Mouse (Mus musculus) hindbrain, embryonic 10.5 days (tissue): Measurements from ENCODE around the gene Sox18. TPM values are rescaled to one million over a fixed set of nuclear protein-coding genes. Genes with fewer than 3 reads are reported as not detected.
A peak's percentile ranks its signal among the peaks of the same experiment; 100 is the strongest.

Experiments
- DNase-seq: peaks from one replicate; pipeline ENCODE4 v3.0.0-alpha.2; 2017; ENCODE audit warnings: low spot score
- H3K27ac ChIP-seq: fragments of 300-500 bp; sonication (generic); 2 replicates; pipeline ENCODE4 v1.5.1; 2016; ENCODE audit warnings: mild to moderate bottlenecking, moderate library complexity
- H3K27me3 ChIP-seq: fragments of 300-500 bp; sonication (generic); 2 replicates; pipeline ENCODE4 v1.6.1; 2016; ENCODE audit warnings: mild to moderate bottlenecking; ENCODE audit not compliant: poor library complexity, insufficient read depth, severe bottlenecking
- H3K36me3 ChIP-seq: fragments of 300-500 bp; sonication (generic); 2 replicates; pipeline ENCODE4 v1.6.1; 2016; ENCODE audit warnings: mild to moderate bottlenecking, moderate library complexity
- H3K4me1 ChIP-seq: fragments of 300-500 bp; sonication (generic); replicated peaks from 2 replicates; pipeline ENCODE4 v1.6.1; 2016; ENCODE audit warnings: mild to moderate bottlenecking
- H3K4me3 ChIP-seq: fragments of 300-500 bp; sonication (generic); 2 replicates; pipeline ENCODE4 v1.5.1; 2016; ENCODE audit warnings: mild to moderate bottlenecking, moderate library complexity
- H3K9me3 ChIP-seq: fragments of 300-500 bp; sonication (generic); 2 replicates; pipeline ENCODE4 v1.6.1; 2016; ENCODE audit warnings: mild to moderate bottlenecking, moderate library complexity
- WGBS: fragments of 180-500 bp; shearing (Covaris S2); methylation state at CpG from one replicate; pipeline ENCODE4 v1.1.7; 2016; 5-methylcytosine and 5-hydroxymethylcytosine counted together
- polyA plus RNA-seq: library from polyadenylated mRNA; unstranded; fragments of >200 nt; fragmentation: Nextera tagmentation; extraction: Ambion mirVana; gene quantifications from 2 replicates; pipeline ENCODE4 v1.2.1, GENCODE M21; 2016

The Sox18 gene
- polyA plus RNA-seq, 1 experiment from 2014 or later, result 21.4 TPM

- DNase-seq, result peak; percentile 34
- Histone ChIP-seq H3K36me3 (peaks cover 45% of the 10 kb centered on the region), H3K4me1 (peaks cover 29% of the 10 kb centered on the region), H3K9me3 (no peaks in the 10 kb centered on the region), H3K27ac (0 out of 2 replicates have a peak overlapping the region, but pooled peaks have one; percentile 40), H3K4me3 (no peak overlapping the region), H3K27me3 (no peaks in the 10 kb centered on the region)
- 38% methylated on average over 17 of the region's 17 CpGs for WGBS
Measured at GRCm38 (mm10) chr2:181658930-181659555, 12.4 kb downstream of the Sox18 start.

- peaks cover 50% of the 10 kb centered on the region for H3K36me3 ChIP-seq
- H3K27me3 ChIP-seq, result no peaks in the 10 kb centered on the region
- H3K27ac ChIP-seq, result no peak overlapping the region
- DNase-seq, result no peak
- H3K9me3 ChIP-seq, result no peaks in the 10 kb centered on the region
- H3K4me3 ChIP-seq, result no peak overlapping the region
- 84% methylated on average over 7 of the region's 7 CpGs for WGBS
- H3K4me1 ChIP-seq, result peaks cover 29% of the 10 kb centered on the region
Measured at GRCm38 (mm10) chr2:181658528-181658927, 12.9 kb downstream of the Sox18 start.

- Histone ChIP-seq H3K4me3 (no peak overlapping the region), H3K27me3 (no peaks in the 10 kb centered on the region), H3K27ac (no peak overlapping the region), H3K4me1 (peaks cover 18% of the 10 kb centered on the region), H3K36me3 (peaks cover 61% of the 10 kb centered on the region), H3K9me3 (no peaks in the 10 kb centered on the region)
- DNase-seq, result no peak
- 80% methylated on average over 2 of the region's 2 CpGs for WGBS
Measured at GRCm38 (mm10) chr2:181657441-181657840, 14.0 kb downstream of the Sox18 start.

GRCm38 (mm10) chr2:181656734-181657133, 14.7 kb downstream of the Sox18 start, which contains the start of gene Gm29797:
Gene Gm29797, plus strand, starts transcription at chr2:181657034.
- 69% methylated on average over 3 of the region's 3 CpGs for WGBS
- H3K27ac ChIP-seq, result no peak within 1 kb of the TSS
- no peak for DNase-seq
- H3K27me3 ChIP-seq, result no peaks in the 10 kb centered on the region
- no peaks in the 10 kb centered on the region for H3K9me3 ChIP-seq
- peaks cover 18% of the 10 kb centered on the region for H3K4me1 ChIP-seq
- H3K4me3 ChIP-seq, result no peak within 1 kb of the TSS
- H3K36me3 ChIP-seq, result peaks cover 68% of the 10 kb centered on the region

GRCm38 (mm10) chr2:181653523-181653922, 17.9 kb downstream of the Sox18 start:
- no peak for DNase-seq
- H3K27me3 ChIP-seq, result no peaks in the 10 kb centered on the region
- peaks cover 96% of the 10 kb centered on the region for H3K36me3 ChIP-seq
- H3K27ac ChIP-seq, result no peak overlapping the region
- H3K4me1 ChIP-seq, result no peaks in the 10 kb centered on the region
- WGBS, result 94% methylated on average over 1 of the region's 1 CpGs
- no peak overlapping the region for H3K4me3 ChIP-seq
- no peaks in the 10 kb centered on the region for H3K9me3 ChIP-seq

GRCm38 (mm10) chr2:181653065-181653464, 18.4 kb downstream of the Sox18 start:
- Histone ChIP-seq H3K27ac (no peak overlapping the region), H3K27me3 (no peaks in the 10 kb centered on the region), H3K4me3 (no peak overlapping the region), H3K9me3 (no peaks in the 10 kb centered on the region), H3K4me1 (no peaks in the 10 kb centered on the region), H3K36me3 (peaks cover 99% of the 10 kb centered on the region)
- DNase-seq, result no peak

GRCm38 (mm10) chr2:181648926-181649325, 22.5 kb downstream of the Sox18 start:
- 96% methylated on average over 10 of the region's 10 CpGs for WGBS
- no peaks in the 10 kb centered on the region for H3K27me3 ChIP-seq
- no peak for DNase-seq
- H3K27ac ChIP-seq, result no peak overlapping the region
- H3K4me1 ChIP-seq, result no peaks in the 10 kb centered on the region
- H3K9me3 ChIP-seq, result no peaks in the 10 kb centered on the region
- no peak overlapping the region for H3K4me3 ChIP-seq
- peaks cover 100% of the 10 kb centered on the region for H3K36me3 ChIP-seq

GRCm38 (mm10) chr2:181646626-181647472, 24.6 kb downstream of the Sox18 start:
- H3K4me3 ChIP-seq, result no peak overlapping the region
- no peak overlapping the region for H3K27ac ChIP-seq
- WGBS, result 94% methylated on average over 6 of the region's 6 CpGs
- DNase-seq, result no peak
- peaks cover 99% of the 10 kb centered on the region for H3K36me3 ChIP-seq
- H3K9me3 ChIP-seq, result no peaks in the 10 kb centered on the region
- no peaks in the 10 kb centered on the region for H3K4me1 ChIP-seq
- no peaks in the 10 kb centered on the region for H3K27me3 ChIP-seq

GRCm38 (mm10) chr2:181645666-181646065, 25.8 kb downstream of the Sox18 start:
- H3K4me1 ChIP-seq, result no peaks in the 10 kb centered on the region
- DNase-seq, result no peak
- no peaks in the 10 kb centered on the region for H3K9me3 ChIP-seq
- peaks cover 99% of the 10 kb centered on the region for H3K36me3 ChIP-seq
- H3K27me3 ChIP-seq, result no peaks in the 10 kb centered on the region
- WGBS, result 93% methylated on average over 3 of the region's 3 CpGs
- no peak overlapping the region for H3K27ac ChIP-seq
- H3K4me3 ChIP-seq, result no peak overlapping the region

- Histone ChIP-seq H3K27me3 (no peaks in the 10 kb centered on the region), H3K27ac (no peak overlapping the region), H3K4me1 (no peaks in the 10 kb centered on the region), H3K36me3 (peaks cover 99% of the 10 kb centered on the region), H3K4me3 (no peak overlapping the region), H3K9me3 (no peaks in the 10 kb centered on the region)
- 89% methylated on average over 2 of the region's 2 CpGs for WGBS
- DNase-seq, result peak; percentile 58
Measured at GRCm38 (mm10) chr2:181644361-181644760, 27.1 kb downstream of the Sox18 start.

GRCm38 (mm10) chr2:181635865-181636264, 35.6 kb downstream of the Sox18 start:
- whole genome bisulfite sequencing, result 95% methylated on average over 3 of the region's 3 CpGs
- Histone ChIP-seq H3K9me3 (no peaks in the 10 kb centered on the region), H3K36me3 (peaks cover 93% of the 10 kb centered on the region), H3K4me3 (no peak overlapping the region), H3K27me3 (no peaks in the 10 kb centered on the region), H3K4me1 (no peaks in the 10 kb centered on the region), H3K27ac (no peak overlapping the region)
- no peak for DNase-seq

GRCm38 (mm10) chr2:181632624-181633023, 38.8 kb downstream of the Sox18 start:
- WGBS, result 96% methylated on average over 6 of the region's 6 CpGs
- no peaks in the 10 kb centered on the region for H3K27me3 ChIP-seq
- H3K27ac ChIP-seq, result no peak overlapping the region
- H3K9me3 ChIP-seq, result no peaks in the 10 kb centered on the region
- peaks cover 85% of the 10 kb centered on the region for H3K36me3 ChIP-seq
- no peak overlapping the region for H3K4me3 ChIP-seq
- no peak for DNase-seq
- H3K4me1 ChIP-seq, result no peaks in the 10 kb centered on the region

GRCm38 (mm10) chr2:181628471-181628870, 43.0 kb downstream of the Sox18 start:
- Histone ChIP-seq H3K36me3 (peaks cover 80% of the 10 kb centered on the region), H3K4me3 (no peak overlapping the region), H3K27ac (no peak overlapping the region), H3K27me3 (no peaks in the 10 kb centered on the region), H3K4me1 (no peaks in the 10 kb centered on the region), H3K9me3 (no peaks in the 10 kb centered on the region)
- DNase-seq, result no peak
